Mouse (Mus musculus): ENCODE data around the gene Gemin6.
"Not testable (repeated sequence)": the region's sequence is repeated elsewhere in the genome, so short reads cannot be mapped to it uniquely, and the experiment has no call there.

DNA sequence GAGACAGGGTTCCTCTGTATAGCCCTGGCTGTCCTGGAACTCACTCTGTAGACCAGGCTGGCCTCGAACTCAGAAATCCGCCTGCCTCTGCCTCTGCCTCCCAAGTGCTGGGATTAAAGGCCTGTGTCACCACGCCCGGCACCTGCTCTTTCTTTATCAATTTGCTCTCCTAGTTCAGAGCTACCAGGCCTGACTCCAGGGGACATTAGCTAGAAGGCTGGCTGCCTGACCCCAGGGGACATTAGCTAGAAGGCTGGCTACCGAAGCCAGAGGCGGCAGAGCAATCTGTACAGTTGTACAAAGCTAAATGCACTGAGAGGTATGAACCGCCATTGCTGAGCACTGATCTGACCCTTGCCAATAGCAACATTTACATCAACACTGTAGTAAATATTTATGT, 46.4 kb downstream of the Gemin6 start:
- not testable (repeated sequence) for TF ChIP-seq POLR2A (IDR thresholded peaks at IDR 0.05; ENCODE audit: low read depth, low read length); CTCF (IDR thresholded peaks at IDR 0.05; ENCODE audit: extremely low read depth, insufficient read length, insufficient replicate concordance, low read depth, low read length)

Data from small intestine, adult 2 months (tissue).